Mouse (Mus musculus): ENCODE measurements around the gene Rassf7. TPM values are rescaled to one million over a fixed set of nuclear protein-coding genes. Genes with fewer than 3 reads are reported as not detected.
A peak's percentile ranks its signal among the peaks of the same experiment; 100 is the strongest.

Gene Rassf7
- polyA plus RNA-seq, 1 experiment from 2014 or later = 27.4 TPM

- Histone ChIP-seq H3K27me3 (no peaks in the 10 kb centered on the region), H3K4me3 (no peak overlapping the region), H3K27ac (no peak overlapping the region), H3K9me3 (no peaks in the 10 kb centered on the region), H3K36me3 (peaks cover 18% of the 10 kb centered on the region), H3K4me2 (no peak overlapping the region), H3K4me1 (replicated peaks) (peaks cover 50% of the 10 kb centered on the region), H3K9ac (0 out of 2 replicates have a peak overlapping the region, but pooled peaks have one; percentile 24)
- 83% methylated on average over 3 of the region's 3 CpGs for WGBS
- no peak for ATAC-seq (ENCODE audit: low FRiP score)
These were observed 2.5 kb downstream of the Rassf7 start for GRCm38 (mm10) chr7:141218141-141218540.

DNA sequence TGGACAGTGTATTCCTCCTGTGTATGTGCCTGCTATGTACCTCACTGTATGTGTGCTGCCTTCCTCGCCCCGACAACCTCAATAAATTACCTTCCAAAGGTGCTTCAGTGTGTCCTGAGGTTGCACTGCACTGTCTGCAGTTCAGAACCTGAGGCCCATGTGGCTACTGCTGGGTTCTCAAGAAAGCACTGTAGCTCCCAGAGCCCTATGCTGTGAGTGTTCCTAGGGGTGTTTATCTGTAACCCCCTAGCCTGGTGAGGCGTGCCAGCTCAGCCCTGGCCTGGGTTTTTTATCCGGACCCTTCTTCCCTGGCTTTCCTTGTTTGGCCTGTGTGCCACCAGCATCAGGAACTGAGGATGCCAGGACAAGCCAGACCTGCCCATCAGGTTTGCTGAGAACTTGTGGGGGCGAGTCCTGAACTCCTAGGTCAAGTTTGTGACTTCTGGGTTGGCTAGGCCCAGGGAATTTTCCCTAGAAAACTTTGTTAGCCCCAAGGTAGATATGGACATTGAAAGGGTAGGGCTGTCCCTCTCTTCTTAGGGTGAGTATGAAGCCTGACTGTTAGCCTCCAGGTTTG, 3.0 kb downstream of the Rassf7 start:
- 0 out of 2 replicates have a peak overlapping the region, but pooled peaks have one; percentile 24 for H3K9ac ChIP-seq
- no peak for ATAC-seq (ENCODE audit: low FRiP score)

GRCm38 (mm10) chr7:141219558-141220099, 4.0 kb downstream of the Rassf7 start:
- Histone ChIP-seq H3K9me3 (no peaks in the 10 kb centered on the region), H3K36me3 (peaks cover 18% of the 10 kb centered on the region), H3K9ac (no peak overlapping the region), H3K4me3 (no peak overlapping the region), H3K4me2 (no peak overlapping the region), H3K4me1 (replicated peaks) (peaks cover 47% of the 10 kb centered on the region), H3K27ac (no peak overlapping the region), H3K27me3 (no peaks in the 10 kb centered on the region)
- no peak for ATAC-seq (ENCODE audit: low FRiP score)
- 94% methylated on average over 1 of the region's 1 CpGs for WGBS

More for the DNA sequence above, 3.0 kb downstream of the Rassf7 start:
- Histone ChIP-seq H3K27ac (no peak overlapping the region), H3K27me3 (no peaks in the 10 kb centered on the region), H3K4me1 (replicated peaks) (peaks cover 50% of the 10 kb centered on the region), H3K9me3 (no peaks in the 10 kb centered on the region), H3K4me3 (no peak overlapping the region), H3K4me2 (no peak overlapping the region), H3K36me3 (peaks cover 18% of the 10 kb centered on the region)
- 93% methylated on average over 5 of the region's 5 CpGs for WGBS

DNA sequence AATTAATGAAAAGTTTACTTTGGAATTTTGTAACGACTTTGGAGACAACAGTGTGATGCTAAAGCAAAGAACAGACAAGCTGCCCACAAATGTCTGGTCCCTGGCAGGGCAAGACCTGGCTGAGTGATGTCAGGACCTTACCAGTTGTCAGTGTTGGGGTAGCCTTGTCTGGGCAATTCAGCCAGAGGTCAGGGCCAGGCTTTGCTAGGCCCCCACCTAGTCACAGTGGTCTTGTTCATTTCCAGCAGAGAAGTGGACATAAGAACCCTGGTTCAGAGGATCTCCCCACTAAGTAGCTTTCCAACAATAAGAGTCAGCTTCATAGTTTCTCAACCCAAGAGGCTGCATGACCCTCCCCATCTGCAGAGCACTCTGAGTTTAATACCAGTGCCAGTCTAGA, 4.7 kb downstream of the Rassf7 start:
- Histone ChIP-seq H3K27ac (no peak overlapping the region), H3K9ac (0 out of 2 replicates have a peak overlapping the region, but pooled peaks have one; percentile 67), H3K9me3 (no peaks in the 10 kb centered on the region), H3K4me2 (peak overlapping the region; percentile 67), H3K4me1 (replicated peaks) (peaks cover 40% of the 10 kb centered on the region), H3K4me3 (no peak overlapping the region), H3K27me3 (no peaks in the 10 kb centered on the region), H3K36me3 (peaks cover 18% of the 10 kb centered on the region)
- no peak for ATAC-seq (ENCODE audit: low FRiP score)
- 73% methylated on average over 1 of the region's 1 CpGs for WGBS

GRCm38 (mm10) chr7:141221249-141222125, 5.8 kb downstream of the Rassf7 start:
- peak overlapping the region; percentile 43 for H3K4me3 ChIP-seq
- no peaks in the 10 kb centered on the region for H3K27me3 ChIP-seq
- peak overlapping the region; percentile 67 for H3K4me2 ChIP-seq
- H3K4me1 ChIP-seq (replicated peaks) = peaks cover 34% of the 10 kb centered on the region
- 3% methylated on average over 41 of the region's 44 CpGs for WGBS
- peak; percentile 97 for ATAC-seq (ENCODE audit: low FRiP score)
- peak overlapping the region; percentile 67 for H3K9ac ChIP-seq
- H3K27ac ChIP-seq = peak overlapping the region; percentile 83
- H3K9me3 ChIP-seq = no peaks in the 10 kb centered on the region
- peaks cover 18% of the 10 kb centered on the region for H3K36me3 ChIP-seq

DNA sequence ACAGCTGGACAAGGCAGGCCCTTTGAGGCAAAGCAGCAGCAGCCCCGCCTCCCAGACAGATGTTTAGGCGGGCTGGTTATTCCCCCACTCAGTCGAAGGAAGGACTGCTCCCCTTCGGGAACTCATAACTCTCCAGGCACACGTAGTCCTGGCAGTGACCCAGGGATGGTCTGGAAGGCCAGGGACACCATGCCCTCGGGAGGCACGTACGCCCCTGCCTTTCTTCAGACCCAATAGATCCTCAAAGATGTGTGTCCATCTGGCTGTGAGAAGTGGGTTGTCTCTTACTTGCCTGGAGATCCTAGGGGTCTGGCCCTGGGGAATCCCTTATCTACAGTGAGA, 6.4 kb downstream of the Rassf7 start:
- Histone ChIP-seq H3K4me3 (peak overlapping the region; percentile 43), H3K9me3 (no peaks in the 10 kb centered on the region), H3K27ac (peak overlapping the region; percentile 83), H3K36me3 (peaks cover 18% of the 10 kb centered on the region), H3K4me1 (replicated peaks) (peaks cover 27% of the 10 kb centered on the region), H3K4me2 (peak overlapping the region; percentile 67), H3K27me3 (no peaks in the 10 kb centered on the region), H3K9ac (peak overlapping the region; percentile 67)
- 16% methylated on average over 8 of the region's 8 CpGs for WGBS
- no peak; the same call in 1 of the 2 replicates for ATAC-seq (ENCODE audit: low FRiP score)

DNA sequence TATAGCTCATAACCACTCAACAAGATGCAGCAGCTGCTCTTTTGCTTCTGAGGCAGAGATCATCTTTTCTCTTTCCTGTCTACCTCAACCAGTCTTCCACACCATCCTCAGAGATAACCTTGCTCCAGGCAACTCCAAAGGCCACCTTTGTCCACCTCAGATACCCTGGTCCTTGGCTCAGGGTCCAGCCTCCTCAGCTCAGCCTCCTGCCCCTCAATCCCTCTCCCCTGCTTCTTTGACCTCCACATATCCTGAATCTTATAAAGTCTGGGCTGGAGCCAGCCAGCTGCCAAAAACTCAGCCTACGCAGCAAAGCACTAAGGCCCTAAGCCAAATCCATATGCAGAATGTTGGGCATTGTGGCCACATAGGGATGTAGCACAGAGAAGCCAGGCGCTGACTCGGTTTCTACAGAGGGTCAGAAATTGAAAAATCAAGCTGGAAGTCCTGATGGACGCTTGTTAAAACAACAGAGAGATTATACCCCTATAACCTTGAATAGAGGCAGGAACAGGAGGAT, 7.1 kb downstream of the Rassf7 start:
- peak overlapping the region; percentile 67 for H3K4me2 ChIP-seq
- no peak for ATAC-seq (ENCODE audit: low FRiP score)
- H3K9me3 ChIP-seq = no peaks in the 10 kb centered on the region
- no peak overlapping the region for H3K4me3 ChIP-seq
- 92% methylated on average over 4 of the region's 4 CpGs for WGBS
- peaks cover 23% of the 10 kb centered on the region for H3K4me1 ChIP-seq (replicated peaks)
- peak overlapping the region; percentile 83; the same call in 1 of the 2 replicates for H3K27ac ChIP-seq
- peaks cover 13% of the 10 kb centered on the region for H3K36me3 ChIP-seq
- H3K27me3 ChIP-seq = no peaks in the 10 kb centered on the region
- H3K9ac ChIP-seq = peak overlapping the region; percentile 67; the same call in 1 of the 2 replicates

DNA sequence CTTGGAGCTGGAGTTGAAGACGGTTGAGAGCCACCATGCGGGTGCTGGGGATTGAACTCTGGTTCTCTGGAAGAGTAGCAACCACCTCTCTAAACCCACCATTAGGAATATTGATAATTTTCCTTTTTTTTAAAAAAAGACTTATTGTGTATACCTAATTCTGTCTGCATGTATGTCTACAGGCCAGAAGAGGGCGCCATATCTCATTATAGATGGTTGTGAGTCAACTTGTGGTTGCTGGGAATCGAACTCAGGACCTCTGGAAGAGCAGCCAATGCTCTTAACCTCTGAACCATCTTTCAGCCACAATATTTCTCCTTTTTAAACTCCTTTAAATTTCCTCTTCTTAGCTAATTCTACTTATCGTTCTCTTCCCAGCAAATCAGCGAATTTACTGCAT, 10.9 kb downstream of the Rassf7 start:
- no peak overlapping the region for H3K4me2 ChIP-seq
- 84% methylated on average over 6 of the region's 6 CpGs for WGBS
- H3K9ac ChIP-seq = no peak overlapping the region
- H3K9me3 ChIP-seq = no peaks in the 10 kb centered on the region
- H3K36me3 ChIP-seq = peaks cover 8% of the 10 kb centered on the region
- peaks cover 36% of the 10 kb centered on the region for H3K4me1 ChIP-seq (replicated peaks)
- H3K4me3 ChIP-seq = no peak overlapping the region
- no peak for ATAC-seq (ENCODE audit: low FRiP score)
- no peak overlapping the region for H3K27ac ChIP-seq
- H3K27me3 ChIP-seq = no peaks in the 10 kb centered on the region

- Histone ChIP-seq H3K4me1 (replicated peaks) (peaks cover 25% of the 10 kb centered on the region), H3K9me3 (no peaks in the 10 kb centered on the region), H3K4me3 (peak overlapping the region; percentile 100; the same call in 1 of the 2 replicates), H3K9ac (peak overlapping the region; percentile 97; the same call in 1 of the 2 replicates), H3K27ac (peak overlapping the region; percentile 96), H3K4me2 (peak overlapping the region; percentile 86), H3K36me3 (peaks cover 21% of the 10 kb centered on the region), H3K27me3 (no peaks in the 10 kb centered on the region)
- no peak; the same call in 1 of the 2 replicates for ATAC-seq (ENCODE audit: low FRiP score)
- WGBS = 81% methylated on average over 4 of the region's 4 CpGs
These were observed 12.1 kb downstream of the Rassf7 start for GRCm38 (mm10) chr7:141227796-141228195.

GRCm38 (mm10) chr7:141228279-141229067, 12.8 kb downstream of the Rassf7 start, which contains the start of gene Phrf1:
Gene Phrf1 (plus strand): TSS chr7:141228784.
- peak within 1 kb of the TSS; percentile 97 for H3K9ac ChIP-seq
- peak within 1 kb of the TSS; percentile 100 for H3K4me3 ChIP-seq
- peak within 1 kb of the TSS; percentile 96 for H3K27ac ChIP-seq
- H3K9me3 ChIP-seq = no peaks in the 10 kb centered on the region
- WGBS = under 1% methylated on average over 74 of the region's 76 CpGs
- H3K27me3 ChIP-seq = no peaks in the 10 kb centered on the region
- ATAC-seq (ENCODE audit: low FRiP score) = peak; percentile 94
- H3K4me2 ChIP-seq = peak within 1 kb of the TSS; percentile 86
- peaks cover 28% of the 10 kb centered on the region for H3K36me3 ChIP-seq
- peaks cover 24% of the 10 kb centered on the region for H3K4me1 ChIP-seq (replicated peaks)

DNA sequence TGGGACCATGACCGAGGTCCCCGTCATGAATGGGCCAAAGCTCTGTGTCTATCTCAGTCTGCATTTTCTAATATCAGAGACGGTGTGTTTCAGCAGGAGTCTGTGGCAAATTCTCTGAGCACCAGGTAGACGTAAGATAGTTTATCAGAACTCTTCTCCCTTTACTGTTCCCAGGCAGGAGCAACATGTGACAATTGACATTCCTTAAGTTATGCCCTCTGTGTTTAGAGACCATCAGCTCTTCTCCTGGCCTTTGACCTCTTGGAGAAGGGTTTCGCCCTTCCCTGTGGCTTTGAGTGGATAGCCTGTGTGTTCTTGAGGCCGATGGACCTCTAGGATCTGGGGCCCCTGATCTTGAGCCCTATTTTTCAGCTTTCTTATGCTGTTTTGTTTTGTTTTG, 14.0 kb downstream of the Rassf7 start:
- ATAC-seq (ENCODE audit: low FRiP score) = no peak
- no peaks in the 10 kb centered on the region for H3K27me3 ChIP-seq

More for the DNA sequence above, 14.0 kb downstream of the Rassf7 start:
- H3K4me1 ChIP-seq (replicated peaks) = peaks cover 24% of the 10 kb centered on the region
- WGBS = 67% methylated on average over 6 of the region's 6 CpGs
- peak overlapping the region; percentile 97 for H3K9ac ChIP-seq
- no peaks in the 10 kb centered on the region for H3K9me3 ChIP-seq
- H3K4me3 ChIP-seq = peak overlapping the region; percentile 100
- peaks cover 40% of the 10 kb centered on the region for H3K36me3 ChIP-seq
- peak overlapping the region; percentile 86 for H3K4me2 ChIP-seq
- no peak overlapping the region for H3K27ac ChIP-seq

Measured in hindbrain, embryonic 13.5 days (tissue).